Mouse (Mus musculus): Measurements from ENCODE around the gene Wipf3. TPM values are rescaled to one million over a fixed set of nuclear protein-coding genes. Genes with fewer than 3 reads are reported as not detected.
A peak's percentile ranks its signal among the peaks of the same experiment; 100 is the strongest.

The Wipf3 gene
- total and polyA plus RNA-seq, 2 experiments from 2014 or later: 2.4 to 6.5 TPM

- Histone ChIP-seq H3K27me3 (ENCODE audit: insufficient read depth, low read length) (no peaks in the 10 kb centered on the region), H3K36me3 (ENCODE audit: insufficient read depth) (no peaks in the 10 kb centered on the region), H3K4me2 (ENCODE audit: low read depth) (no peak overlapping the region), H3K27ac (ENCODE audit: low read depth, low read length) (no peak overlapping the region), H3K4me1 (ENCODE audit: insufficient read depth) (no peaks in the 10 kb centered on the region), H3K9ac (no peak overlapping the region), H3K9me3 (ENCODE audit: low read length) (no peaks in the 10 kb centered on the region), H3K4me3 (ENCODE audit: low read depth, low read length) (no peak overlapping the region)
- 96% methylated on average over 6 of the region's 6 CpGs for WGBS
- ATAC-seq (no peak), DNase-seq (no peak)
- TF ChIP-seq CTCF (IDR thresholded peaks at IDR 0.05; ENCODE audit: low read depth): no peak
Observed at GRCm38 (mm10) chr6:54440658-54441057, 11.3 kb downstream of the Wipf3 start.

- ATAC-seq (no peak), DNase-seq (no peak)
- no peaks in the 10 kb centered on the region for H3K9me3 ChIP-seq (ENCODE audit: low read length)
- H3K4me2 ChIP-seq (ENCODE audit: low read depth): no peak overlapping the region
- TF ChIP-seq CTCF (IDR thresholded peaks at IDR 0.05; ENCODE audit: low read depth): no peak
- H3K36me3 ChIP-seq (ENCODE audit: insufficient read depth): no peaks in the 10 kb centered on the region
- no peaks in the 10 kb centered on the region for H3K4me1 ChIP-seq (ENCODE audit: insufficient read depth)
- H3K27ac ChIP-seq (ENCODE audit: low read depth, low read length): no peak overlapping the region
- no peaks in the 10 kb centered on the region for H3K27me3 ChIP-seq (ENCODE audit: insufficient read depth, low read length)
- H3K4me3 ChIP-seq (ENCODE audit: low read depth, low read length): no peak overlapping the region
- H3K9ac ChIP-seq: no peak overlapping the region
- WGBS: 85% methylated on average over 4 of the region's 4 CpGs
Observed at GRCm38 (mm10) chr6:54443657-54444056, 14.3 kb downstream of the Wipf3 start.

DNA sequence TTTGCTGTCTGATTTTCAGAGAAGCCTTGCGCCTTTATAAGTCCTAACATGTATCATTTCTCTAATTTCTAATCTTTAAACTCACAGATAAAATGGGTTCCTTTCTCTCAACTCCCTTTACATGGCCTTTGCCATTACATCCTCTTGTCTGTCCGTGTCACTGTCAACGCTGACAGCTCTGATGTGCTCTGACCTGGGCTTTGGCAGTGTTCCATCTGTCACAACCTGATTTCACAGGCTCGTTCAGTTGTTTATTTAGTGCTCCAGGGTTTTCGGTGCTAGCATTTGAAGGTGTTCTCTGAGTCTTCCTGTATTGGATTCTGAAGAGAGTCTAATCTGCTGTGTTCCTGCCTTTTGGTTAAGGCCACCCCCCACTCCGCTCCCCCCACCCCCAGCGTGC lies 14.7 kb downstream of the Wipf3 start:
- H3K27ac ChIP-seq (ENCODE audit: low read depth, low read length): no peak overlapping the region
- H3K36me3 ChIP-seq (ENCODE audit: insufficient read depth): no peaks in the 10 kb centered on the region
- H3K4me1 ChIP-seq (ENCODE audit: insufficient read depth): no peaks in the 10 kb centered on the region
- H3K4me3 ChIP-seq (ENCODE audit: low read depth, low read length): no peak overlapping the region
- WGBS: 62% methylated on average over 7 of the region's 7 CpGs
- H3K9ac ChIP-seq: no peak overlapping the region
- ATAC-seq (no peak), DNase-seq (no peak)
- no peaks in the 10 kb centered on the region for H3K27me3 ChIP-seq (ENCODE audit: insufficient read depth, low read length)
- no peak for TF ChIP-seq CTCF (IDR thresholded peaks at IDR 0.05; ENCODE audit: low read depth)
- H3K4me2 ChIP-seq (ENCODE audit: low read depth): no peak overlapping the region
- no peaks in the 10 kb centered on the region for H3K9me3 ChIP-seq (ENCODE audit: low read length)

- Histone ChIP-seq H3K4me1 (ENCODE audit: insufficient read depth) (no peaks in the 10 kb centered on the region), H3K9ac (no peak overlapping the region), H3K27ac (ENCODE audit: low read depth, low read length) (no peak overlapping the region), H3K27me3 (ENCODE audit: insufficient read depth, low read length) (no peaks in the 10 kb centered on the region), H3K4me2 (ENCODE audit: low read depth) (no peak overlapping the region), H3K9me3 (ENCODE audit: low read length) (no peaks in the 10 kb centered on the region), H3K4me3 (ENCODE audit: low read depth, low read length) (no peak overlapping the region), H3K36me3 (ENCODE audit: insufficient read depth) (no peaks in the 10 kb centered on the region)
- 88% methylated on average over 7 of the region's 7 CpGs for WGBS
- ATAC-seq (no peak), DNase-seq (no peak)
- TF ChIP-seq CTCF (IDR thresholded peaks at IDR 0.05; ENCODE audit: low read depth): no peak
Observed at GRCm38 (mm10) chr6:54445249-54445818, 15.9 kb downstream of the Wipf3 start.

- no peaks in the 10 kb centered on the region for H3K36me3 ChIP-seq (ENCODE audit: insufficient read depth)
- no peak overlapping the region for H3K4me2 ChIP-seq (ENCODE audit: low read depth)
- DNase-seq (no peak), ATAC-seq (peak; percentile 76; the same call in 1 of the 2 replicates)
- no peak for TF ChIP-seq CTCF (IDR thresholded peaks at IDR 0.05; ENCODE audit: low read depth)
- H3K9me3 ChIP-seq (ENCODE audit: low read length): no peaks in the 10 kb centered on the region
- 63% methylated on average over 4 of the region's 4 CpGs for WGBS
- H3K27me3 ChIP-seq (ENCODE audit: insufficient read depth, low read length): no peaks in the 10 kb centered on the region
- H3K4me1 ChIP-seq (ENCODE audit: insufficient read depth): no peaks in the 10 kb centered on the region
- H3K9ac ChIP-seq: no peak overlapping the region
- no peak overlapping the region for H3K27ac ChIP-seq (ENCODE audit: low read depth, low read length)
- no peak overlapping the region for H3K4me3 ChIP-seq (ENCODE audit: low read depth, low read length)
Observed at GRCm38 (mm10) chr6:54447353-54447752, 17.9 kb downstream of the Wipf3 start.

- H3K9me3 ChIP-seq (ENCODE audit: low read length): no peaks in the 10 kb centered on the region
- no peak overlapping the region for H3K27ac ChIP-seq (ENCODE audit: low read depth, low read length)
- H3K27me3 ChIP-seq (ENCODE audit: insufficient read depth, low read length): no peaks in the 10 kb centered on the region
- no peaks in the 10 kb centered on the region for H3K36me3 ChIP-seq (ENCODE audit: insufficient read depth)
- H3K4me1 ChIP-seq (ENCODE audit: insufficient read depth): peaks cover 4% of the 10 kb centered on the region; the same call in 1 of the 2 replicates
- DNase-seq: no peak
- no peak overlapping the region for H3K4me3 ChIP-seq (ENCODE audit: low read depth, low read length)
- H3K9ac ChIP-seq: no peak overlapping the region
- WGBS: 42% methylated on average over 7 of the region's 7 CpGs
- ATAC-seq: no peak
- no peak for TF ChIP-seq CTCF (IDR thresholded peaks at IDR 0.05; ENCODE audit: low read depth)
- no peak overlapping the region for H3K4me2 ChIP-seq (ENCODE audit: low read depth)
Observed at GRCm38 (mm10) chr6:54459661-54460060, 30.3 kb downstream of the Wipf3 start.

DNA sequence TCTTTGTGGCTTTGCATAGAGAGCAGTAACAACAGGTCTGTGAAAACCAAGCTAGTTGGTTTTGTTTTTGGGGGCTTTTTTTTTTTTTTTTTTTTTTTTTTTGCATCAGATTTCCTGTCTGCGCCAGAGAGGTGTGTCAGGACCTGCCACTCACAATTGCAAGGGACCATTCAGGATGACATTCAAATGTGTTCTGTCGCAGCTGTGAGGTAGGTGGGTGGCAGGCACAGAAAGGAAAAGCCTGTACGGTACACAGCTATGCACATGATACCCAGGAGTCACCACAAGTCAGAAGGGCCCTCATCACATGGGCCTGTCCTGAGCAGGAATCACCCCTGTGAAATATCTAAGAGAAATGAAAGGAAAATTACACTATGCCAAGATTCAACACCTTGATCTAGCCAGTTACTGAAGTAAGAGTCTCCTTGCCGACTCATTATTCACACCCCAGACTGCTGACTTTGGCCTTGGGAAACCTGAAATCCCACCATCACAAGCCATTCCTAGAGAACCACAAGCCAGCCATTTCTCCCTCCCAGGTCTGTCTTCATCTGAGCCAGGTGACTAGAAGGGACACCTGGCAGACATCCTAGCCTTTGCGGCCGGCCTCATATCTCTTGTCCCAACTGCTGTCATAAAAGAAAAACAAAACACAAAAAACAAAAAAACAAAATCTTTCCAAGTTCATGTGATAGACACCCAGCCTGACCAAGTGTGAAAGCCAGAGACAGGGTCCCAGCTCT lies 30.9 kb downstream of the Wipf3 start:
- no peak for TF ChIP-seq CTCF (IDR thresholded peaks at IDR 0.05; ENCODE audit: low read depth)
- ATAC-seq (no peak; the same call in 1 of the 2 replicates), DNase-seq (no peak)
- H3K4me3 ChIP-seq (ENCODE audit: low read depth, low read length): no peak overlapping the region
- 61% methylated on average over 6 of the region's 6 CpGs for WGBS
- H3K4me2 ChIP-seq (ENCODE audit: low read depth): no peak overlapping the region
- H3K9ac ChIP-seq: no peak overlapping the region
- no peak overlapping the region for H3K27ac ChIP-seq (ENCODE audit: low read depth, low read length)
- no peaks in the 10 kb centered on the region for H3K27me3 ChIP-seq (ENCODE audit: insufficient read depth, low read length)
- no peaks in the 10 kb centered on the region for H3K9me3 ChIP-seq (ENCODE audit: low read length)
- H3K36me3 ChIP-seq (ENCODE audit: insufficient read depth): no peaks in the 10 kb centered on the region
- peaks cover 4% of the 10 kb centered on the region; the same call in 1 of the 2 replicates for H3K4me1 ChIP-seq (ENCODE audit: insufficient read depth)

All from forebrain, postnatal 0 days (tissue).